Mouse (Mus musculus) CD4-positive, CD25-positive, alpha-beta regulatory T cell, adult 4 months (primary cell): ENCODE data around the gene Eid2b. TPM values are rescaled to one million over a fixed set of nuclear protein-coding genes. Genes with fewer than 3 reads are reported as not detected.

Source experiments
- ATAC-seq: one replicate; pipeline ENCODE4 v1.8.0; 2017
- polyA plus RNA-seq, 2 experiments: library from polyadenylated mRNA; unstranded; fragments of 100-300 nt; shearing (Covaris generic); gene quantifications; one replicate each; pipeline ENCODE4 v1.2.1; 2017

Gene Eid2b
- polyA plus RNA-seq, 2 experiments from 2014 or later = 0.94 to 1.8 TPM

- no peak for ATAC-seq
These were observed 24.3 kb downstream of the Eid2b start, which contains the start of gene Dll3 for GRCm38 (mm10) chr7:28301616-28302433. Gene Dll3, minus strand, starts transcription at chr7:28302238.

DNA sequence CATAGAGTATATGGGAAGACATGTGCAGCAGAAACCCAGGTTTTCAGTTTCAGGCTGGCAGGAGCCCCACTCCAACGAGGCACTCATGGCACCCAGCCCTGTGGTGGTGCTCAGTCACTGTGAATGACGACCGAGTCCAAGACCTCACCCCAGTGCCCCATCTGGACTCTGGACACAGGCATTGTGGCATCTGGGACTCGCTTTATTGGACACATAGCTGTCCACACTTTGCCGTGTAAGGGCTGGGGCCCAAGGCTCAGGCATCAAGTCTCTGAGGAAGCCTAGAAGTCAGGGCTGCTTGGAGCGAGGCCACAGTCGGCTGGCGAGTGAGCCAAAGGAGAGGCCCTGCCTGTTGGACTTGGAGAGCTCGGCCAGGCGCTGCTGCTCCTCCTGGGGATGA, 28.1 kb downstream of the Eid2b start:
- ATAC-seq = no peak

DNA sequence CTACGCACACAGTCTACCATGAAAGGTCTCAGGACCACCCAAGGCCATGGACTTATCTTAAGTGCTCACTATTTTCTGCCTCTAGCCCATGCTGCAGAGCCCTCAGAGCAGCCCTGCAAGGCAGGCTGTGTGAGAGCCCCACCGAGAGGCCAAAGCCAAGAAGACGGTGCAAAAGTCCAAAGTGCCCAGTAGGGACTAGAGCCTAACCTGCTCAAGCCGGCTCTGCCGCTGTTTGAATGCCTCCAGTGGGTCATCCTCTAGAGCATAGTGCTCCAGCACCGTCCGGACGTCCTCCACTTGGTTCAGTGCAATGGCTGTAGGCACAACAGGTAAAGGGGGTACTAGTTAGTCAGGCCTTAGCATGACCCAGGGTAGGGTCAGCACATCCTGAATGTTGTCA, 28.7 kb downstream of the Eid2b start:
- ATAC-seq = no peak

DNA sequence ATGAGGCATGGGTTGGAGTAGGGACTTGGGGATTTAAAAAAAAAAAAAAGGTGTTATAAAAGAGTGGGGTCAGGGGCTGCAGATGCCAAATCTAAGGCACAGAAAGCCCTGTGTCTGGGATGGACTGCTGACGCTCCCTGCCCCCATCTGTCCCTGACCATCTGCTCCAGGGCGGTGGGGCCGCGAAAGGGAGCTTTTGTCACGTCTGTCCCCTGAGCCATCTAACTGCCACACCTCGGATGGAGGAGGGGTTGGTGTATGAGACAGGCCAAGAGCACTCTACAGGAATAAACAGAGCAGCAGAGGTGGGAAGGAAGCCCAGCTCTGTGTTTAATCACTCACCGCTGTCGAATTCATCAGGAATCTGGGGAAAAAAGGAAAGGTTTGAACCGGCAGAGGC, 32.2 kb downstream of the Eid2b start:
- ATAC-seq = no peak

- ATAC-seq = peak; percentile 26
These were observed 33.8 kb downstream of the Eid2b start for GRCm38 (mm10) chr7:28311151-28311925.

GRCm38 (mm10) chr7:28311926-28312543, 34.5 kb downstream of the Eid2b start, which contains the start of gene Timm50:
Gene Timm50, minus strand, starts transcription at chr7:28312072.
- ATAC-seq = peak; percentile 99

DNA sequence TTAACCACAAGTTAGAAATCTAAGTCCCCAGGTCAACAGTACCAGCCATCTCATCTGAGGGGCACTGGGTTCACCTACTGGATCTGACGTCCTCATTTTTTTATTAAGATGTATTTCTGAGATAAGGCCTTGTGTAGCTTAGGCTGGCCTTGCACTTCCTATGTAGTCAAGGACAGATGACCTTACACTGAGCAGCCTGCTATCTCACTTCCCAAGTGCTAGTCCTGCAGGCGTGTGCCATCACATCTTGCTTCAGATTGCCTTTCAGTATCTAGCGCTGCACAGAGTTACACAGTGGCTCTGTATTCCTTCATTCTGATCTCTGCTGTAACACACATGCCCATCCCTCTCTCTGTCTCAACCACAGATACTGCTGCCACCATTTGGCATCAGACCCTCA, 40.5 kb downstream of the Eid2b start:
- ATAC-seq = no peak

DNA sequence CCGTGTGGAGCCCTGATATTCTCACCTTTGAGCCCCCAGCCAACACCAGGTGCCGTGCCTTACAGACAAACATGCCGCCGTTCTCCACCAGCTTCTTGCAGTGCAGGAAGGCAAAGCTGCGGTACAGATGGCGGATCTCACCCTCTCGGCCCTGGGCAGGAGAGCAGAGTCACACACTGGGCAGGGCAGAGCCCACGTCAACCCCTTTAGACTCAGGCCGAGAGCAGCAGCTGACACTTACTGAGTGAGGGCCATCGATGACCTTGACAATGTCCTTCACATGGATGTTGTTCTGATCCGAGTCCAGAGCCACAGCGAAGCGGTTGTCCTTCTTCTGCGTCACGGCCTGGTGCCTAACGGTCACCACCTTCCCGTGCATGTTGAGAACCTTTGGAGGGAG, 41.2 kb downstream of the Eid2b start:
- no peak for ATAC-seq

GRCm38 (mm10) chr7:28321974-28322720, 44.6 kb downstream of the Eid2b start:
- no peak for ATAC-seq

DNA sequence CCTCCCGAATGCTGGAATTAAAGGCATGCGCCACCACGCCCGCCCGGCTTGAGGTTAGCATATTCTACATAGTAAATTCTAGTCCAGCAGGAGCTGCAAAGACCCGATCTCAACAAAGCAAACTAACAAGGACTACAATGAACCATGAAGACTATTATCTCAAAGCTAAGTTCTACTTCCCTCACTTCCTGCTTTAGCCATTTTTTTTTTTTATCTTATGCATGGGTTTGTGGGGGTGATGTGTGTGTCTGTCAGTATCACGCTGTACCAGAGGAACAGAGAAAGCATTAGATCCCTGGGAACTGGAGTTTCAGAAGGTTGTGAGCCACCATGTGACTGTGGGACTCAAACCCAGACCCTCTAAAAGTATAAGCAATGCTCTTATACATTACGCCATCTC, 47.8 kb downstream of the Eid2b start:
- ATAC-seq = no peak

DNA sequence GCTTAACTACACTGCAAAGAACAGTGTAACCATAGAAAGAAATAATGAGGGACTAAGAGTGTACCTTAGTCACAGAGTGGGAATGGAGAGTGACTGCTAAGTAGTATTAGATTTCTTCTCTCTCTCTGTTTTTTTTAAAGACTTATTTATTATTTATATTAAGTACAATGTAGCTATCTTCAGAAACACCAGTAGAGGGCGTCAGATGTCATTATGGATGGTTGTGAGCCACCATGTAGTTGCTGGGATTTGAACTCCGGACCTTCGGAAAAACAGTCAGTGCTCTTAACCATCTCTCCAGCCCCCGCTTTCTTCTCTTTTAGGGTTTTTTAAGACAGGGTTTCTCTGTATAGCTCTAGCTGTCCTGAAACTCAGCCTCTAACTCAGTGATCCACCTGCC, 48.9 kb downstream of the Eid2b start:
- ATAC-seq = no peak

DNA sequence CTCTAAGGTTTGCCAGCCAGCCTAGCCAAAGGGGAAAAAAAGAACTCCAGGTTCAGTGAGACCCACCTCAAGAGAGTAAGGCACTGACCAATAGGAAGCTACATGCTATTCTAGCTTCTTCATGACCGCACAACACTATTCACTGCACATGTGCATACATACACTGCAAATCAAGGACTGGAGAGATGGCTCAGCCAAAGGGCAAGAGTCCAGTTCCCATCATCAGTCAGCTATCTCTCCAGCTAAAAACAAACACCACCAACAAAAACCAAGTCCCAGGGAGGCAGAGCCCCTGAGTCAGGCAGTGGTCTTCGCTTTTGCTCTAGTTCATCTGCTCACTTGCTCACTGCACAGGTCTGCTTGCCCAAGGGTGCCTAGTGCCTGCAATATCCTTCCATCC, 50.7 kb downstream of the Eid2b start:
- ATAC-seq = no peak

Other genes starting within 250 kb of the Eid2b start
- 100 to 1,000 TPM; 203 to 249 TPM for gene Psmc4, start 227.6 kb upstream of the Eid2b start, polyA plus RNA-seq
- not detected for gene Fcgbp, start 206.5 kb upstream of the Eid2b start, polyA plus RNA-seq
- not detected for gene 9530053A07Rik, start 148.3 kb upstream of the Eid2b start, polyA plus RNA-seq
- 10 to 100 TPM; 53.5 to 57.0 TPM for gene Fbl, start 108.0 kb upstream of the Eid2b start, polyA plus RNA-seq
- under 1 TPM; 0.54 to 0.63 TPM for gene Dyrk1b, start 98.3 kb upstream of the Eid2b start, polyA plus RNA-seq
- gene Eid2, start 9.9 kb upstream of the Eid2b start, polyA plus RNA-seq = under 1 TPM in 1 of 2 experiments, not detected in 1; 0.62 TPM
- gene Selenov, start 13.4 kb downstream of the Eid2b start, polyA plus RNA-seq = not detected
- gene Dll3, start 24.5 kb downstream of the Eid2b start, polyA plus RNA-seq = not detected
- 10 to 100 TPM; 35.3 to 36.3 TPM for gene Timm50, start 34.3 kb downstream of the Eid2b start, polyA plus RNA-seq
- gene Supt5, start 61.0 kb downstream of the Eid2b start, polyA plus RNA-seq = 100 to 1,000 TPM; 121 to 229 TPM
- gene Rps16, start 72.9 kb downstream of the Eid2b start, polyA plus RNA-seq = 1,000 to 10,000 TPM; 1,259 to 1,457 TPM
- 100 to 1,000 TPM in 1 of 2 experiments, 10 to 100 TPM in 1; 65.5 to 110 TPM for gene Plekhg2, start 94.9 kb downstream of the Eid2b start, polyA plus RNA-seq
- gene Zfp36, start 102.5 kb downstream of the Eid2b start, polyA plus RNA-seq = 100 to 1,000 TPM; 156 to 341 TPM
- 10 to 100 TPM; 25.8 to 27.5 TPM for gene Med29, start 115.0 kb downstream of the Eid2b start, polyA plus RNA-seq
- gene Paf1, start 115.2 kb downstream of the Eid2b start, polyA plus RNA-seq = 10 to 100 TPM; 55.6 to 71.0 TPM
- gene Gmfg, start 159.7 kb downstream of the Eid2b start, polyA plus RNA-seq = 100 to 1,000 TPM; 406 to 454 TPM
- gene Lrfn1, start 174.2 kb downstream of the Eid2b start, polyA plus RNA-seq = not detected
- not detected for gene Ifnl2, start 232.7 kb downstream of the Eid2b start, polyA plus RNA-seq
- not detected for gene Ifnl3, start 245.1 kb downstream of the Eid2b start, polyA plus RNA-seq